Mouse (Mus musculus) ES-E14 (cell line): ENCODE data around the gene Edn3. TPM values are rescaled to one million over a fixed set of nuclear protein-coding genes. Genes with fewer than 3 reads are reported as not detected.

Experiments
- DNase-seq: peaks from one replicate; pipeline ENCODE4 v3.0.0-alpha.2; 2013; ENCODE audit warnings: low read depth, low spot score
- H3K27ac ChIP-seq: 2 replicates; pipeline ENCODE4 v1.5.1; 2012; ENCODE audit warnings: low read depth, mild to moderate bottlenecking, low read length, moderate library complexity, mixed read lengths; ENCODE audit not compliant: poor library complexity, insufficient read depth, severe bottlenecking
- H3K36me3 ChIP-seq: 2 replicates; pipeline ENCODE4 v1.6.1; 2012; ENCODE audit warnings: mild to moderate bottlenecking, low read length, moderate library complexity, mixed read lengths; ENCODE audit not compliant: control insufficient read depth, poor library complexity, insufficient read depth, severe bottlenecking
- H3K4me1 ChIP-seq, 2 experiments: fragments of 150-350 bp in 1 of 2; sonication (generic) in 1 of 2; 2 replicates each; pipeline ENCODE4 v1.6.1; 2012; ENCODE audit warnings: low read length in 2 of 2, mild to moderate bottlenecking in 1 of 2, mixed read lengths in 1 of 2; ENCODE audit not compliant: control insufficient read depth in 2 of 2, insufficient read depth in 2 of 2, poor library complexity in 1 of 2
- H3K4me3 ChIP-seq, 2 experiments: fragments of 150-350 bp in 1 of 2; sonication (generic) in 1 of 2; 2 replicates each; pipeline ENCODE4 v1.5.1; 2012; ENCODE audit warnings: low read length in 2 of 2, low read depth in 1 of 2, mild to moderate bottlenecking in 1 of 2, mixed read lengths in 1 of 2; ENCODE audit not compliant: insufficient read depth in 1 of 2, poor library complexity in 1 of 2, severe bottlenecking in 1 of 2
- H3K9ac ChIP-seq: 2 replicates; pipeline ENCODE4 v1.6.1; 2012; ENCODE audit warnings: low read depth, mild to moderate bottlenecking, low read length, mixed read lengths; ENCODE audit not compliant: poor library complexity, insufficient read depth, severe bottlenecking
- H3K9me3 ChIP-seq: fragments of 150-350 bp; sonication (generic); 2 replicates; pipeline ENCODE4 v1.6.1; 2012; ENCODE audit warnings: low read depth, mild to moderate bottlenecking, low read length; ENCODE audit not compliant: control insufficient read depth, insufficient read depth
- CHD2 ChIP-seq: IDR thresholded peaks from 2 replicates; pipeline ENCODE4 v1.6.1; 2014; ENCODE audit warnings: mild to moderate bottlenecking, low read depth, low read length, inconsistent platforms
- HCFC1 ChIP-seq: IDR thresholded peaks from 2 replicates; pipeline ENCODE4 v1.6.1; 2012; ENCODE audit warnings: low read length, inconsistent platforms, borderline replicate concordance; ENCODE audit not compliant: insufficient read depth
- MAFK ChIP-seq: IDR thresholded peaks from 2 replicates; pipeline ENCODE4 v1.6.1; 2014; ENCODE audit warnings: mild to moderate bottlenecking, low read depth, low read length, inconsistent platforms; ENCODE audit not compliant: insufficient read depth
- ZC3H11A ChIP-seq: IDR thresholded peaks from 2 replicates; pipeline ENCODE4 v1.6.1; 2012; ENCODE audit warnings: low read depth, mild to moderate bottlenecking, inconsistent platforms, low read length, borderline replicate concordance
- ZNF384 ChIP-seq: IDR thresholded peaks from 2 replicates; pipeline ENCODE4 v1.6.1; 2012; ENCODE audit warnings: low read depth, low read length, inconsistent platforms
- in situ Hi-C, 2 experiments: fragments of 600-800 bp; cut with MboI; formaldehyde crosslinking; loops; one replicate each; pipeline ENCODE4 v1.15.1; 2025; ENCODE audit warnings: low sequenced_read_pairs in 2 of 2, inconsistent platforms in 1 of 2; ENCODE audit not compliant: unreplicated experiment in 2 of 2
- total RNA-seq: library from RNA; depleted of rRNA; stranded (reverse); fragments of 300-350 nt; gene quantifications from 2 replicates; pipeline ENCODE4 v1.2.3, GENCODE M21; 2012

Gene Edn3
- total RNA-seq, 1 experiment: 0.22 TPM

GRCm38 (mm10) chr2:174753197-174753596 is 7.2 kb upstream of the Edn3 start:
- H3K36me3 ChIP-seq: no peaks in the 10 kb centered on the region
- no peak overlapping the region for H3K27ac ChIP-seq
- in situ Hi-C loops: no loop called here
- no peak for TF ChIP-seq CHD2
- no peak for TF ChIP-seq MAFK
- TF ChIP-seq ZNF384: no peak
- no peak for TF ChIP-seq HCFC1
- no peak for TF ChIP-seq ZC3H11A
- DNase-seq: no peak
- peaks cover 2 to 3% of the 10 kb centered on the region in 2 experiments; a peak in 2 of 4 replicates for H3K4me1 ChIP-seq
- H3K9ac ChIP-seq: no peak overlapping the region
- H3K4me3 ChIP-seq: no peak overlapping the region
- no peaks in the 10 kb centered on the region for H3K9me3 ChIP-seq

- Histone ChIP-seq H3K9ac (no peak overlapping the region), H3K27ac (no peak overlapping the region), H3K36me3 (no peaks in the 10 kb centered on the region), H3K4me1 (no peaks in the 10 kb centered on the region), H3K9me3 (no peaks in the 10 kb centered on the region), H3K4me3 (no peak overlapping the region)
- DNase-seq: no peak
- TF ChIP-seq MAFK: no peak
- no peak for TF ChIP-seq ZNF384
- no peak for TF ChIP-seq HCFC1
- no peak for TF ChIP-seq ZC3H11A
- no peak for TF ChIP-seq CHD2
- in situ Hi-C loops: no loop called here
Observed at GRCm38 (mm10) chr2:174754231-174754630, 6.2 kb upstream of the Edn3 start.

GRCm38 (mm10) chr2:174759189-174759588 is 1.2 kb upstream of the Edn3 start:
- in situ Hi-C loops: no loop called here

GRCm38 (mm10) chr2:174761452-174762101 is 1.2 kb downstream of the Edn3 start:
- no peaks in the 10 kb centered on the region for H3K9me3 ChIP-seq
- no peak for DNase-seq
- H3K27ac ChIP-seq: no peak overlapping the region
- no peak for TF ChIP-seq CHD2
- TF ChIP-seq HCFC1: no peak
- no peak for TF ChIP-seq MAFK
- TF ChIP-seq ZNF384: no peak
- no peak for TF ChIP-seq ZC3H11A
- in situ Hi-C loops: no loop called here
- H3K4me1 ChIP-seq: peaks cover 0 to 3% of the 10 kb centered on the region in 2 experiments; a peak in 1 of 4 replicates
- H3K36me3 ChIP-seq: no peaks in the 10 kb centered on the region
- H3K4me3 ChIP-seq: no peak overlapping the region; a peak in 1 of 4 replicates
- H3K9ac ChIP-seq: no peak overlapping the region

More at GRCm38 (mm10) chr2:174759189-174759588, 1.2 kb upstream of the Edn3 start:
- Histone ChIP-seq H3K27ac (no peak overlapping the region), H3K9ac (no peak overlapping the region), H3K36me3 (no peaks in the 10 kb centered on the region), H3K4me3 (no peak overlapping the region), H3K4me1 (peaks cover 0 to 3% of the 10 kb centered on the region in 2 experiments; a peak in 1 of 4 replicates), H3K9me3 (no peaks in the 10 kb centered on the region)
- no peak for DNase-seq
- TF ChIP-seq ZC3H11A: no peak
- no peak for TF ChIP-seq CHD2
- no peak for TF ChIP-seq MAFK
- no peak for TF ChIP-seq HCFC1
- TF ChIP-seq ZNF384: no peak

GRCm38 (mm10) chr2:174762310-174762709 is 1.9 kb downstream of the Edn3 start:
- Histone ChIP-seq H3K27ac (no peak overlapping the region), H3K36me3 (no peaks in the 10 kb centered on the region), H3K4me3 (no peak overlapping the region), H3K4me1 (peaks cover 0 to 3% of the 10 kb centered on the region in 2 experiments; a peak in 1 of 4 replicates), H3K9me3 (no peaks in the 10 kb centered on the region), H3K9ac (no peak overlapping the region)
- in situ Hi-C loops: no loop called here
- no peak for DNase-seq
- TF ChIP-seq HCFC1 (no peak), ZNF384 (no peak), ZC3H11A (no peak)
